Mouse (Mus musculus): ENCODE results near the gene Olfr1385. TPM values are rescaled to one million over a fixed set of nuclear protein-coding genes. Genes with fewer than 3 reads are reported as not detected.
"Not testable (repeated sequence)": the region's sequence is repeated elsewhere in the genome, so short reads cannot be mapped to it uniquely, and the experiment has no call there.

Gene Olfr1385
- total RNA-seq (2017), result not detected in 2 replicates

GRCm38 (mm10) chr11:49488770-49489169, at the start of gene Olfr1385:
Gene Olfr1385, plus strand, starts transcription at chr11:49489070.
- ATAC-seq (replicated peaks in 1 of 2; ENCODE audit: insufficient read depth in 1 of 2, low FRiP score in 2 of 2, low TSS enrichment in 1 of 2, low read depth in 1 of 2, poor library complexity in 2 of 2, severe bottlenecking in 2 of 2), result not testable (repeated sequence)

- ATAC-seq (replicated peaks in 1 of 2; ENCODE audit: insufficient read depth in 1 of 2, low FRiP score in 2 of 2, low TSS enrichment in 1 of 2, low read depth in 1 of 2, poor library complexity in 2 of 2, severe bottlenecking in 2 of 2), result no peak
These were observed 33.8 kb upstream of the Olfr1385 start, which contains the start of gene Olfr1387 for GRCm38 (mm10) chr11:49455043-49455442. Gene Olfr1387, plus strand, starts transcription at chr11:49455343.

- not testable (repeated sequence) for ATAC-seq (replicated peaks in 1 of 2; ENCODE audit: insufficient read depth in 1 of 2, low FRiP score in 2 of 2, low TSS enrichment in 1 of 2, low read depth in 1 of 2, poor library complexity in 2 of 2, severe bottlenecking in 2 of 2)
These were observed 24.1 kb upstream of the Olfr1385 start, which contains the start of gene Olfr1386 for GRCm38 (mm10) chr11:49464746-49465145. Gene Olfr1386, plus strand, starts transcription at chr11:49465046.

- no peak for ATAC-seq (replicated peaks in 1 of 2; ENCODE audit: insufficient read depth in 1 of 2, low FRiP score in 2 of 2, low TSS enrichment in 1 of 2, low read depth in 1 of 2, poor library complexity in 2 of 2, severe bottlenecking in 2 of 2)
These were observed 2.9 kb upstream of the Olfr1385 start for GRCm38 (mm10) chr11:49485973-49486372.

GRCm38 (mm10) chr11:49518086-49518485, 29.2 kb downstream of the Olfr1385 start:
- ATAC-seq (replicated peaks in 1 of 2; ENCODE audit: insufficient read depth in 1 of 2, low FRiP score in 2 of 2, low TSS enrichment in 1 of 2, low read depth in 1 of 2, poor library complexity in 2 of 2, severe bottlenecking in 2 of 2), result no peak

GRCm38 (mm10) chr11:49519348-49519747, 30.5 kb downstream of the Olfr1385 start, which contains the start of gene Olfr1383:
Gene Olfr1383, plus strand, starts transcription at chr11:49519648.
- ATAC-seq (replicated peaks in 1 of 2; ENCODE audit: insufficient read depth in 1 of 2, low FRiP score in 2 of 2, low TSS enrichment in 1 of 2, low read depth in 1 of 2, poor library complexity in 2 of 2, severe bottlenecking in 2 of 2), result no peak

GRCm38 (mm10) chr11:49527947-49528346, 39.1 kb downstream of the Olfr1385 start, which contains the start of gene Olfr1382:
Gene Olfr1382, plus strand, starts transcription at chr11:49528247.
- ATAC-seq (replicated peaks in 1 of 2; ENCODE audit: insufficient read depth in 1 of 2, low FRiP score in 2 of 2, low TSS enrichment in 1 of 2, low read depth in 1 of 2, poor library complexity in 2 of 2, severe bottlenecking in 2 of 2), result no peak

- no peak for ATAC-seq (replicated peaks in 1 of 2; ENCODE audit: insufficient read depth in 1 of 2, low FRiP score in 2 of 2, low TSS enrichment in 1 of 2, low read depth in 1 of 2, poor library complexity in 2 of 2, severe bottlenecking in 2 of 2)
These were observed 43.9 kb downstream of the Olfr1385 start for GRCm38 (mm10) chr11:49532761-49533160.

- not testable (repeated sequence) for ATAC-seq (replicated peaks in 1 of 2; ENCODE audit: insufficient read depth in 1 of 2, low FRiP score in 2 of 2, low TSS enrichment in 1 of 2, low read depth in 1 of 2, poor library complexity in 2 of 2, severe bottlenecking in 2 of 2)
These were observed 47.8 kb downstream of the Olfr1385 start for GRCm38 (mm10) chr11:49536631-49537030.

GRCm38 (mm10) chr11:49543149-49543548, 54.3 kb downstream of the Olfr1385 start, which contains the start of gene Olfr1381:
Gene Olfr1381, plus strand, starts transcription at chr11:49543449.
- ATAC-seq (replicated peaks in 1 of 2; ENCODE audit: insufficient read depth in 1 of 2, low FRiP score in 2 of 2, low TSS enrichment in 1 of 2, low read depth in 1 of 2, poor library complexity in 2 of 2, severe bottlenecking in 2 of 2), result not testable (repeated sequence)

Other genes starting within 250 kb of the Olfr1385 start
- gene Mgat1, start 244.9 kb upstream of the Olfr1385 start, total RNA-seq (2017), result 50.9 and 100 TPM in 2 replicates
- gene Olfr1393, start 210.8 kb upstream of the Olfr1385 start, total RNA-seq (2017), result not detected in 2 replicates
- gene Olfr1392, start 203.8 kb upstream of the Olfr1385 start, total RNA-seq (2017), result not detected in 2 replicates
- gene Olfr10, start 184.3 kb upstream of the Olfr1385 start, total RNA-seq (2017), result not detected in 2 replicates
- not detected in 2 replicates for gene Olfr1391, start 166.3 kb upstream of the Olfr1385 start, total RNA-seq (2017)
- gene Olfr1390, start 153.9 kb upstream of the Olfr1385 start, total RNA-seq (2017), result not detected in 2 replicates
- not detected in 2 replicates for gene Olfr1389, start 66.0 kb upstream of the Olfr1385 start, total RNA-seq (2017)
- 0.13 and 0.15 TPM in 2 replicates for gene Olfr1388, start 52.4 kb upstream of the Olfr1385 start, total RNA-seq (2017)
- gene Olfr1387, start 33.7 kb upstream of the Olfr1385 start, total RNA-seq (2017), result not detected in 2 replicates
- not detected in 2 replicates for gene Olfr1386, start 24.0 kb upstream of the Olfr1385 start, total RNA-seq (2017)
- gene Olfr1384, start 17.7 kb downstream of the Olfr1385 start, total RNA-seq (2017), result not detected in 2 replicates
- gene Olfr1383, start 30.6 kb downstream of the Olfr1385 start, total RNA-seq (2017), result not detected in 2 replicates
- not detected in 2 replicates for gene Olfr1382, start 39.2 kb downstream of the Olfr1385 start, total RNA-seq (2017)
- gene Olfr1381, start 54.4 kb downstream of the Olfr1385 start, total RNA-seq (2017), result not detected in 2 replicates
- gene Olfr1380, start 67.8 kb downstream of the Olfr1385 start, total RNA-seq (2017), result not detected in 2 replicates
- 0.13 TPM in 1 of 2 replicates, not detected in the other for gene Flt4, start 120.2 kb downstream of the Olfr1385 start, total RNA-seq (2017)
- gene Scgb3a1, start 174.5 kb downstream of the Olfr1385 start, total RNA-seq (2017), result 0.94 TPM in 1 of 2 replicates, not detected in the other
- gene Cnot6, start 223.7 kb downstream of the Olfr1385 start, total RNA-seq (2017), result 55.0 and 95.4 TPM in 2 replicates